Mouse (Mus musculus) MEL (cell line): Measurements from ENCODE around the gene Rpl19.

Experiments
- CTCF ChIP-seq, 3 experiments: IDR thresholded peaks in 2 of 3; conservative IDR thresholded peaks in 1 of 3; 2 replicates each; pipeline ENCODE4 v1.5.1; 2011 to 2012; ENCODE audit warnings: low read length in 3 of 3, low read depth in 2 of 3, mild to moderate bottlenecking in 2 of 3, improper control_type of control experiment in 1 of 3, inconsistent platforms in 1 of 3, mixed read lengths in 1 of 3, moderate library complexity in 1 of 3; ENCODE audit not compliant: control insufficient read depth in 1 of 3, insufficient read depth in 1 of 3, poor library complexity in 1 of 3, severe bottlenecking in 1 of 3
- E2F4 ChIP-seq: IDR thresholded peaks from 2 replicates; pipeline ENCODE4 v1.6.1; 2011; ENCODE audit warnings: low read depth, low read length, improper control_type of control experiment, borderline replicate concordance
- EP300 ChIP-seq, 2 experiments: IDR thresholded peaks; 2 replicates each; pipeline ENCODE4 v1.6.1; 2011; ENCODE audit warnings: improper control_type of control experiment in 2 of 2, low read length in 2 of 2, low read depth in 1 of 2, mild to moderate bottlenecking in 1 of 2
- MAX ChIP-seq: IDR thresholded peaks from 2 replicates; pipeline ENCODE4 v1.6.1; 2011; ENCODE audit warnings: low read length, improper control_type of control experiment
- POLR2A ChIP-seq, 2 experiments: IDR thresholded peaks; 2 replicates each; pipeline ENCODE4 v1.6.1; 2011 to 2012; ENCODE audit warnings: low read length in 2 of 2, mild to moderate bottlenecking in 2 of 2, control low read depth in 1 of 2, improper control_type of control experiment in 1 of 2, low read depth in 1 of 2, moderate library complexity in 1 of 2; ENCODE audit not compliant: control insufficient read depth in 1 of 2, insufficient read depth in 1 of 2, poor library complexity in 1 of 2

DNA sequence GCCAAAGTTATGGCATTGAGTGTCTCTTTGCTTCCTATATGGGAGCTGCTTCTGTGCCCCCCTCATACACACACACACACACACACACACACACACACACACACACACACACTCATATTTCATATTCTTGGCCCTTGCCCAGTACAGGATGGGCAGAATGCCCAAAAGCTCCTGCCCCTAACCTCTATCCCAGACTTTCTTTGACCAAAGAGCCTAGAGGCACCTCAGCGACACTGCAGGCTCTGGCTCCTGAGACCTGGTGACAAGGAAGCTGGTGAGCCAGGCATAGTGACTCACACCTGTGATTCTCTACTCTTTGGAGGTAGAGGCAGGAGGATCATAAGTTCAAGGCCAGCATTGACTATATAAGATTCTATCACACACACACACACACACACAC is 5.8 kb upstream of the Rpl19 start:
- TF ChIP-seq E2F4 (no peak), EP300 (IDR thresholded peaks at IDR 0.05; ENCODE audit: low read depth in 1 of 2, low read length in 2 of 2) (no peak), MAX (no peak), CTCF (IDR thresholded peaks at IDR 0.05 in 2 of 3, conservative IDR thresholded peaks at IDR 0.05 in 1 of 3; ENCODE audit: control insufficient read depth in 1 of 3, insufficient read depth in 1 of 3, low read depth in 2 of 3, low read length in 3 of 3, poor library complexity in 1 of 3, severe bottlenecking in 1 of 3) (no peak), POLR2A (IDR thresholded peaks at IDR 0.05; ENCODE audit: control insufficient read depth in 1 of 2, insufficient read depth in 1 of 2, low read depth in 1 of 2, low read length in 2 of 2, poor library complexity in 1 of 2) (no peak)
